Mouse (Mus musculus): ENCODE data around the gene Serping1.

The Serping1 gene

GRCm38 (mm10) chr2:84777706-84778105, 2.5 kb upstream of the Serping1 start:
- DNase-seq, result peak; percentile 31 to 67

GRCm38 (mm10) chr2:84775665-84776064, 421 bp upstream of the Serping1 start:
- DNase-seq, result peak; percentile 25 to 54

GRCm38 (mm10) chr2:84774751-84775150, 493 bp downstream of the Serping1 start:
- peak; percentile 83 to 85 for DNase-seq

GRCm38 (mm10) chr2:84773195-84773594, 2.0 kb downstream of the Serping1 start:
- DNase-seq, result no peak

GRCm38 (mm10) chr2:84772454-84772853, 2.8 kb downstream of the Serping1 start:
- no peak for DNase-seq

- peak; percentile 33 to 42 for DNase-seq
These were observed 4.7 kb downstream of the Serping1 start for GRCm38 (mm10) chr2:84770501-84770900.

- no peak for DNase-seq
These were observed 12.4 kb downstream of the Serping1 start for GRCm38 (mm10) chr2:84762818-84763217.

GRCm38 (mm10) chr2:84762295-84762694, 12.9 kb downstream of the Serping1 start:
- no peak for DNase-seq

- no peak for DNase-seq
These were observed 13.4 kb downstream of the Serping1 start for GRCm38 (mm10) chr2:84761840-84762239.

- no peak for DNase-seq
These were observed 13.9 kb downstream of the Serping1 start for GRCm38 (mm10) chr2:84761309-84761708.

- DNase-seq, result no peak
These were observed 14.5 kb downstream of the Serping1 start for GRCm38 (mm10) chr2:84760777-84761176.

GRCm38 (mm10) chr2:84758542-84759127, 16.6 kb downstream of the Serping1 start:
- DNase-seq, result peak in 1 of 2 experiments; percentile 48

GRCm38 (mm10) chr2:84757026-84757682, 18.1 kb downstream of the Serping1 start:
- no peak for DNase-seq

GRCm38 (mm10) chr2:84756245-84756644, 19.0 kb downstream of the Serping1 start:
- no peak for DNase-seq

- peak; percentile 38 to 46 for DNase-seq
These were observed 25.1 kb downstream of the Serping1 start for GRCm38 (mm10) chr2:84750115-84750514.

GRCm38 (mm10) chr2:84744126-84744525, 31.1 kb downstream of the Serping1 start:
- peak in 1 of 2 experiments; percentile 31 for DNase-seq

- DNase-seq, result peak; percentile 77 to 84
These were observed 31.7 kb downstream of the Serping1 start, which contains the start of gene Gm19426 for GRCm38 (mm10) chr2:84743561-84743960. Gene Gm19426, minus strand, starts transcription at chr2:84743655.

GRCm38 (mm10) chr2:84742451-84743283, 32.6 kb downstream of the Serping1 start:
- peak in 1 of 2 experiments; percentile 9 for DNase-seq

GRCm38 (mm10) chr2:84741841-84742450, 33.3 kb downstream of the Serping1 start:
- DNase-seq, result peak; percentile 54 to 66

GRCm38 (mm10) chr2:84740608-84741333, 34.5 kb downstream of the Serping1 start:
- DNase-seq, result peak in 1 of 2 experiments; percentile 15

- peak; percentile 35 to 63 for DNase-seq
These were observed 36.9 kb downstream of the Serping1 start for GRCm38 (mm10) chr2:84738271-84738911.

- DNase-seq, result no peak
These were observed 37.8 kb downstream of the Serping1 start for GRCm38 (mm10) chr2:84737451-84737925.

Measured in lung, adult 18-20 months (tissue).